18 mouse cellular contexts compared by ENCODE assay signal in genomic region chr7:109636086-109636792, GRCm38 (mm10).
DNase-seq lines count a peak whose midpoint lies in the region; ATAC-seq and TF ChIP-seq lines count a peak whose summit lies in the region.
"Had no signal": no experiment of that assay in that cellular context is flagged by ENCODE, and none has a peak within 500 bp of the region (broad histone marks: within the 10 kb centered on the region; RNA-seq: fewer than 3 reads in every experiment).

No protein-coding gene starts in this region.

- no peaks in the 10 kb centered on the region for H3K9me3 ChIP-seq in limb, embryonic 13.5 days
- no peaks in the 10 kb centered on the region for H3K9me3 ChIP-seq in limb, embryonic 10.5 days (replicated peaks)
- no peaks in the 10 kb centered on the region for H3K9me3 ChIP-seq in MEL (replicated peaks; ENCODE audit: insufficient read depth, low read length)
- H3K9me3 ChIP-seq in liver, embryonic 16.5 days (replicated peaks; ENCODE audit: control insufficient read depth, low read length), result no peaks in the 10 kb centered on the region
- H3K9me3 ChIP-seq: embryonic facial prominence, embryonic 13.5 days; forebrain, embryonic 13.5 days; limb, embryonic 15.5 days; midbrain, embryonic 13.5 days had no signal

- no peak for TF ChIP-seq POLR2A in MEL (IDR thresholded peaks at IDR 0.05; ENCODE audit: control insufficient read depth in 1 of 2, insufficient read depth in 1 of 2, low read depth in 1 of 2, low read length in 2 of 2, poor library complexity in 1 of 2)

- no peak overlapping the region for H3K4me2 ChIP-seq in limb, embryonic 13.5 days (replicated peaks)
- peak overlapping the region; percentile 60 for H3K4me2 ChIP-seq in liver, embryonic 16.5 days (ENCODE audit: low read depth, low read length)
- H3K4me2 ChIP-seq: embryonic facial prominence, embryonic 13.5 days; forebrain, embryonic 13.5 days; limb, embryonic 15.5 days; midbrain, embryonic 13.5 days had no signal

- peak; percentile 15 to 66; a peak in 3 of 4 replicates for TF ChIP-seq EP300 in MEL (IDR thresholded peaks at IDR 0.05; ENCODE audit: low read depth in 1 of 2, low read length in 2 of 2)

- H3K4me1 ChIP-seq in limb, embryonic 13.5 days, result peaks cover 49% of the 10 kb centered on the region
- H3K4me1 ChIP-seq in limb, embryonic 10.5 days, result peaks cover 29% of the 10 kb centered on the region
- H3K4me1 ChIP-seq in MEL (ENCODE audit: control insufficient read depth in 1 of 2, insufficient read depth in 2 of 2, low read length in 2 of 2), result peaks cover 0 to 6% of the 10 kb centered on the region in 2 experiments; a peak in 3 of 4 replicates
- H3K4me1 ChIP-seq in liver, embryonic 16.5 days (ENCODE audit: control insufficient read depth, low read depth, low read length), result peaks cover 36% of the 10 kb centered on the region
- H3K4me1 ChIP-seq: forebrain, embryonic 13.5 days; midbrain, embryonic 13.5 days had no signal

- 0 out of 2 replicates have a peak overlapping the region, but pooled peaks have one; percentile 15 for H3K27ac ChIP-seq in limb, embryonic 13.5 days
- H3K27ac ChIP-seq in limb, embryonic 10.5 days, result no peak overlapping the region
- peak overlapping the region; percentile 6; the same call in 1 of the 2 replicates for H3K27ac ChIP-seq in MEL (ENCODE audit: control insufficient read depth, low read depth, low read length)
- H3K27ac ChIP-seq in liver, embryonic 16.5 days (ENCODE audit: low read length), result peak overlapping the region; percentile 89
- H3K27ac ChIP-seq: forebrain, embryonic 13.5 days; macrophage; midbrain, embryonic 13.5 days had no signal

- 76% methylated on average over 8 of the region's 8 CpGs for WGBS in limb, embryonic 13.5 days
- 78% methylated on average over 8 of the region's 8 CpGs for WGBS in limb, embryonic 10.5 days
- 48% methylated on average over 8 of the region's 8 CpGs for WGBS in liver, embryonic 16.5 days (ENCODE audit: insufficient replicate concordance)

- TF ChIP-seq CTCF in MEL (IDR thresholded peaks at IDR 0.05 in 2 of 3, conservative IDR thresholded peaks at IDR 0.05 in 1 of 3; ENCODE audit: control insufficient read depth in 1 of 3, insufficient read depth in 1 of 3, low read depth in 2 of 3, low read length in 3 of 3, poor library complexity in 1 of 3, severe bottlenecking in 1 of 3), result no peak

- TF ChIP-seq RAD21 in MEL (IDR thresholded peaks at IDR 0.05; ENCODE audit: low read depth, low read length), result no peak

- no peak overlapping the region for H3K9ac ChIP-seq in limb, embryonic 13.5 days
- no peak overlapping the region for H3K9ac ChIP-seq in MEL (ENCODE audit: control insufficient read depth, low read depth, low read length, poor library complexity, severe bottlenecking)
- H3K9ac ChIP-seq in liver, embryonic 16.5 days (ENCODE audit: low read depth, low read length), result peak overlapping the region; percentile 38
- H3K9ac ChIP-seq: embryonic facial prominence, embryonic 13.5 days; forebrain, embryonic 13.5 days; limb, embryonic 15.5 days; midbrain, embryonic 13.5 days had no signal

- no peaks in the 10 kb centered on the region for H3K36me3 ChIP-seq in limb, embryonic 13.5 days
- H3K36me3 ChIP-seq in limb, embryonic 10.5 days, result no peaks in the 10 kb centered on the region; the same call in 1 of the 2 replicates
- peaks cover 0 to 8% of the 10 kb centered on the region in 2 experiments; a peak in 2 of 4 replicates for H3K36me3 ChIP-seq in MEL (ENCODE audit: control insufficient read depth in 1 of 2, insufficient read depth in 2 of 2, low read length in 2 of 2)
- no peaks in the 10 kb centered on the region for H3K36me3 ChIP-seq in liver, embryonic 16.5 days (ENCODE audit: control insufficient read depth, insufficient read depth)
- H3K36me3 ChIP-seq: embryonic facial prominence, embryonic 13.5 days; limb, embryonic 15.5 days; midbrain, embryonic 13.5 days had no signal

- H3K4me3 ChIP-seq in limb, embryonic 13.5 days, result no peak overlapping the region
- H3K4me3 ChIP-seq in limb, embryonic 10.5 days, result no peak overlapping the region
- no peak overlapping the region for H3K4me3 ChIP-seq in MEL (ENCODE audit: control insufficient read depth in 1 of 2, insufficient read depth in 1 of 2, low read depth in 2 of 2, low read length in 2 of 2)
- peak overlapping the region; percentile 22 for H3K4me3 ChIP-seq in liver, embryonic 16.5 days (ENCODE audit: low read depth, low read length)
- H3K4me3 ChIP-seq: embryonic facial prominence, embryonic 13.5 days; forebrain, embryonic 13.5 days; limb, embryonic 15.5 days; midbrain, embryonic 13.5 days had no signal

- no peak for DNase-seq in limb, embryonic 10.5 days (ENCODE audit: low spot score)
- peak; percentile 64 for DNase-seq in MEL (ENCODE audit: low read depth, low spot score)
- DNase-seq in c-Kit-positive CD71-positive TER-119-positive erythroid progenitor cells, embryonic 14.5 days (ENCODE audit: low spot score), result peak; percentile 95
- no peak for DNase-seq in lung, adult 18-20 months
- DNase-seq: cerebellum, adult 18-20 months; heart, adult 18-20 months; heart, postnatal 4 days; kidney, adult 9 months; right cerebral cortex, postnatal 14 days; thymus, postnatal 14 days had no signal

- no peaks in the 10 kb centered on the region for H3K79me2 ChIP-seq in MEL (ENCODE audit: control insufficient read depth, insufficient read depth, low read length, poor library complexity)

- no peak for ATAC-seq in limb, embryonic 13.5 days (ENCODE audit: low FRiP score, low read depth)
- peak; percentile 91 for ATAC-seq in liver, embryonic 16.5 days (ENCODE audit: low read depth)
- ATAC-seq in CD4-positive, CD25-positive, alpha-beta regulatory T cell, adult 4 months, result no peak
- ATAC-seq: forebrain, embryonic 13.5 days; midbrain, embryonic 13.5 days had no signal

- H3K27me3 ChIP-seq in limb, embryonic 13.5 days, result no peaks in the 10 kb centered on the region
- H3K27me3 ChIP-seq in limb, embryonic 10.5 days (ENCODE audit: low read depth, poor library complexity, severe bottlenecking), result no peaks in the 10 kb centered on the region
- H3K27me3 ChIP-seq in MEL (ENCODE audit: control insufficient read depth in 1 of 2, insufficient read depth in 2 of 2, low read length in 2 of 2), result no peaks in the 10 kb centered on the region
- no peaks in the 10 kb centered on the region for H3K27me3 ChIP-seq in liver, embryonic 16.5 days (ENCODE audit: control insufficient read depth, insufficient read depth, low read depth, low read length)
- H3K27me3 ChIP-seq: embryonic facial prominence, embryonic 13.5 days; forebrain, embryonic 13.5 days; limb, embryonic 15.5 days; midbrain, embryonic 13.5 days had no signal

TF ChIP-seq in MEL, 35 proteins besides CTCF, POLR2A, EP300 and RAD21:
- TF ChIP-seq ETS1 (IDR thresholded peaks at IDR 0.05; ENCODE audit: low read depth, low read length) (peak; percentile 51; the same call in 1 of the 2 replicates), GABPA (IDR thresholded peaks at IDR 0.05; ENCODE audit: low read depth, low read length) (no peak), TCF12 (IDR thresholded peaks at IDR 0.05; ENCODE audit: low read depth, low read length) (peak; percentile 52), TAL1 (IDR thresholded peaks at IDR 0.05; ENCODE audit: low read length) (peak; percentile 74), MAX (IDR thresholded peaks at IDR 0.05; ENCODE audit: low read length) (no peak), GATA1 (IDR thresholded peaks at IDR 0.05; ENCODE audit: low read depth, low read length) (peak; percentile 59)

Comparison
In these comparisons a context has a peak if more than half of its experiments do, and no peak if none do; other contexts are left out.
1. DNase-seq: peak in MEL (single experiment) and c-Kit-positive CD71-positive TER-119-positive erythroid progenitor cells, embryonic 14.5 days (single experiment); none in limb, embryonic 10.5 days (single experiment) and lung, adult 18-20 months (0 of 2).